Mouse (Mus musculus) lung, postnatal 0 days (tissue): ENCODE results near the gene Agbl1. TPM values are rescaled to one million over a fixed set of nuclear protein-coding genes. Genes with fewer than 3 reads are reported as not detected.

Experiments used
- ATAC-seq: fragments of 200-750 bp; cut with Nextera tagmentation; 2 replicates; pipeline ENCODE4 v1.8.0; 2017; ENCODE audit warnings: moderate library complexity
- DNase-seq: peaks from one replicate; pipeline ENCODE4 v3.0.0-alpha.2; 2016; ENCODE audit warnings: low spot score
- H3K27ac ChIP-seq: fragments of 300-500 bp; sonication (generic); 2 replicates; pipeline ENCODE4 v1.5.1; 2014; ENCODE audit warnings: antibody characterized with exemption, mild to moderate bottlenecking, low read length, mixed read lengths
- H3K27me3 ChIP-seq: fragments of 300-500 bp; sonication (generic); replicated peaks from 2 replicates; pipeline ENCODE4 v1.6.1; 2014; ENCODE audit warnings: low read length, mixed read lengths; ENCODE audit not compliant: insufficient read depth
- H3K36me3 ChIP-seq: fragments of 300-500 bp; sonication (generic); 2 replicates; pipeline ENCODE4 v1.6.1; 2014; ENCODE audit warnings: low read length, mixed read lengths; ENCODE audit not compliant: insufficient read depth
- H3K4me1 ChIP-seq: fragments of 300-500 bp; sonication (generic); 2 replicates; pipeline ENCODE4 v1.6.1; 2014; ENCODE audit warnings: antibody characterized with exemption, low read depth, low read length, mixed read lengths; ENCODE audit not compliant: insufficient read depth
- H3K4me2 ChIP-seq: fragments of 300-500 bp; sonication (generic); replicated peaks from 2 replicates; pipeline ENCODE4 v1.6.1; 2014; ENCODE audit warnings: low read depth, mild to moderate bottlenecking, low read length, moderate library complexity, mixed read lengths
- H3K4me3 ChIP-seq: fragments of 300-500 bp; sonication (generic); 2 replicates; pipeline ENCODE4 v1.5.1; 2014; ENCODE audit warnings: low read depth, low read length
- H3K9ac ChIP-seq: fragments of 300-500 bp; sonication (generic); replicated peaks from 2 replicates; pipeline ENCODE4 v1.6.1; 2014; ENCODE audit warnings: low read depth, mild to moderate bottlenecking
- H3K9me3 ChIP-seq: fragments of 300-500 bp; sonication (generic); 2 replicates; pipeline ENCODE4 v1.6.1; 2016; ENCODE audit warnings: low read length, mixed read lengths
- CTCF ChIP-seq: IDR thresholded peaks from 2 replicates; pipeline ENCODE4 v1.5.1; 2016; ENCODE audit warnings: antibody characterized with exemption, mild to moderate bottlenecking
- EP300 ChIP-seq: IDR thresholded peaks from 2 replicates; pipeline ENCODE4 v1.6.1; 2016; ENCODE audit warnings: antibody characterized with exemption, mild to moderate bottlenecking, control low read depth
- WGBS: fragments of 180-500 bp; shearing (Covaris S2); extraction: QIAGEN DNeasy Blood & Tissue Kit; methylation state at CpG from one replicate; pipeline ENCODE4 v1.1.7; 2014; 5-methylcytosine and 5-hydroxymethylcytosine counted together
- polyA plus RNA-seq: library from polyadenylated mRNA; unstranded; fragments of >200 nt; fragmentation: Nextera tagmentation; extraction: Ambion mirVana; gene quantifications from 2 replicates; pipeline ENCODE4 v1.2.1, GENCODE M21; 2015

Agbl1 gene
- polyA plus RNA-seq, 1 experiment from 2014 or later, result not detected

DNA sequence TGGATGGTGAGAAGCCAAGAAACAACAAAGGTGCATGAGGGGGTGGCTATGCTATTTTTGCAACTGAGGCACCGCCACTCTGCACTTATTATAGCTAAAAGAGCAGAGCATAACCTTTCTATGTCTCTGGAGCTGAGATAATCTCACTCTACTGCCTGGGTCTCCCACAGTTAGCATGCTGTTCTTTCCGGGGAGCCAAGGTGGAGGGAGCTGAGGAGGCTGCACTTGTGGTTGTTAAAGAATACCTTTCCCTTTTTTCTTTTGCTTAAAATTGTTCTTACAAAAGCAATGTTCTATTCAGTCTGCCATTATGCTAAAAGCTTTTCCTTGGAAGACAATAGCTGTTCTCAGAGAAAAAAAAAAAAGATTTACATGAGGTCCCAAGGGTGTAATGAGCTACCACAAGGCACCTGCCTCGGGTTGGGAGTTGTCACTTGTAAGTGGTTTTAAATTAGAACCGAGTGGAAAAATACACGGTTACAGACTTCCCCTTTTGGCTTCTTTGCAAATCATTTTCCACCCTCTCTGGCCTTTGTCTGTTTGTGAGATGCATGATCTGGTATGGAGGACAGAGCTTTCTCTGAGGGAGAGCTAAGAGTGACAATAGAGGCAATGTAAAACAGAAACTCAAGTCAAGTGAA is 232.8 kb downstream of the Agbl1 start:
- Histone ChIP-seq H3K4me3 (no peak overlapping the region), H3K4me1 (no peaks in the 10 kb centered on the region), H3K27me3 (no peaks in the 10 kb centered on the region), H3K9me3 (no peaks in the 10 kb centered on the region), H3K4me2 (no peak overlapping the region), H3K9ac (no peak overlapping the region), H3K36me3 (no peaks in the 10 kb centered on the region), H3K27ac (no peak overlapping the region)
- ATAC-seq (no peak), DNase-seq (no peak)
- 62% methylated on average over 5 of the region's 5 CpGs for WGBS
- TF ChIP-seq CTCF, result no peak

DNA sequence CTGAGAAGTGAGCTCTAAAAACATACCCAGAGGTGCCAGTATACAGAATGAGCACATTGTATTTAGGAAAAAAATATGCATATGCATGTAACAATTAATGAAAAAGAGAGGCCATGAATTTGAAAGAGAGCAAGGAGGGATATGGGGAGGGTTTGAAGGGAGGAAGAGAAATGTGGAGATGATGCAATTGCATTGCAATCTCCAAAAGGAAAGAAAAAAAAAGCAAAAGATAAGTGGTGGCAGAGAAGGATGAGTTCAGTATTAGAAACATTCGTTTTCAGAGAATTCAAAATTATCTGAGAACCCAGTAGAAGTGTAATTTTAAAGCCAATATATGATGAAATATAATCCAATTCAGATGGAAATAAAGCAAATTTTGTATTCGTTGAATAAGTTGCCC is 236.7 kb downstream of the Agbl1 start:
- H3K4me3 ChIP-seq, result no peak overlapping the region
- ATAC-seq (no peak), DNase-seq (no peak)
- no peak overlapping the region for H3K4me2 ChIP-seq
- H3K9me3 ChIP-seq, result no peaks in the 10 kb centered on the region
- no peaks in the 10 kb centered on the region for H3K36me3 ChIP-seq
- H3K27me3 ChIP-seq, result no peaks in the 10 kb centered on the region
- no peak overlapping the region for H3K27ac ChIP-seq
- H3K9ac ChIP-seq, result no peak overlapping the region
- TF ChIP-seq CTCF (no peak), EP300 (no peak)
- WGBS, result 48% methylated on average over 2 of the region's 2 CpGs
- H3K4me1 ChIP-seq, result no peaks in the 10 kb centered on the region

DNA sequence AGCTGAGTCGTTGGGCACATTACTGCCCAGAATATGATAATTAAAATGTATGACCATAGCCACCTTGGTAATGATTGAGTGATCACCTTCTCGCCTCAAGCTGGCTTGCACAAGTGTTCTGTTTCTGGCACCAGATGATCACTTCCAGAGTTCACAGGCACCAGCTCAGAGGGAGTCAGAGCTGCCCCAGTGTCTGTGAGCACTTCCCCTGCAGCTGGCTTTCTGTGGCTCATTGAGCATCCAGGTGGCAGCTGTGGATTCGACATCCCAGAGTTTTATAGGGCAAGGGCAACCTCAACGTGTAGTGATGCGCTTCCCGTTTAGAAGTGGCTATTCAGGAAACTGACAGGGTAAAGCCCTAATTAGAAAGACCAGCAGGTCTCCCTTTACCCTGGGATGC is 244.5 kb downstream of the Agbl1 start:
- H3K9me3 ChIP-seq, result no peaks in the 10 kb centered on the region
- no peak overlapping the region for H3K4me3 ChIP-seq
- H3K9ac ChIP-seq, result no peak overlapping the region
- no peak overlapping the region for H3K4me2 ChIP-seq
- TF ChIP-seq EP300, result no peak
- TF ChIP-seq CTCF, result no peak
- no peak for DNase-seq
- WGBS, result 53% methylated on average over 6 of the region's 6 CpGs
- no peak overlapping the region for H3K27ac ChIP-seq
- no peak for ATAC-seq
- H3K36me3 ChIP-seq, result no peaks in the 10 kb centered on the region
- no peaks in the 10 kb centered on the region for H3K4me1 ChIP-seq
- no peaks in the 10 kb centered on the region for H3K27me3 ChIP-seq

DNA sequence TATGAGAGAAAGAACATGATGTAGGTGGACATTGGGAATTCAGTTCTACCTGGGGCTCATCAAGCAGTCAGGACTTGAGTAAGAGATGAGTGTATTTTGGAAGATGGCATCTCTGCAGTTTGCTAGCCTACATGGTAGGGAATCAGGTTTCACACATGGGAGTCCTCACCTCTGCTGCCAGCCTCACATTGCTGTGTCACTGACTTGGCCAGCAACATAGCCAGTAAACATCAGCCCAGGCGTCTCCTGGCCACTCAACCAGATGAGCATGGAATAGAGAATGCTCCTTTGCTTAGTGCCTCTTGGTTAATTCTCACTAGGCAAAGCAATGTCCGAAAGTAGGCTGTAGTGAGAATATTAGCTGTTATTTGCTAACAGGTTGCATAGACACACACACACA is 255.9 kb downstream of the Agbl1 start:
- Histone ChIP-seq H3K4me3 (no peak overlapping the region), H3K9ac (no peak overlapping the region), H3K4me1 (no peaks in the 10 kb centered on the region), H3K36me3 (no peaks in the 10 kb centered on the region), H3K27ac (no peak overlapping the region), H3K9me3 (no peaks in the 10 kb centered on the region), H3K4me2 (no peak overlapping the region), H3K27me3 (no peaks in the 10 kb centered on the region)
- 77% methylated on average over 2 of the region's 2 CpGs for WGBS
- no peak for DNase-seq
- TF ChIP-seq EP300, result no peak
- no peak for ATAC-seq

DNA sequence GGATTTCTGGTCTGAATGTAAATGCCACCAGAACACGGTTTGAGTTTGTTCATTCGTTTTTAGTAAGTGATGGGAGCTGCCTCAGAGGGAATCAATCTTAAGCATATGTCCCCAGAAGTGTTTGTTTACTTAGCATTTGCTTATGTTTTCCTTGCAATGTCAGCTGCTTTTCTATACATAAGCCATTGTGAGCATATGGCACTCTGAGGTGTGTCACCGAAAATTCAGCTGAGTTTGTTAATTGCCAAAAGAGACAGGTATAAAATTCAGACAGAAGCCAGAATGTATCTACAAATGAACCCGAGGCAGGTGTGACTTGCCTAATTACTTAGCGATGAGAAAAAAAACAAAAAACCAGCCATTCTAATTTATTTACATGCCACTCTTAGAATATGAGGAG is 257.8 kb downstream of the Agbl1 start:
- TF ChIP-seq CTCF (no peak), EP300 (no peak)
- H3K27me3 ChIP-seq, result no peaks in the 10 kb centered on the region
- no peak overlapping the region for H3K27ac ChIP-seq
- H3K4me2 ChIP-seq, result no peak overlapping the region
- 61% methylated on average over 5 of the region's 5 CpGs for WGBS
- no peak overlapping the region for H3K4me3 ChIP-seq
- H3K4me1 ChIP-seq, result no peaks in the 10 kb centered on the region
- ATAC-seq, result no peak
- DNase-seq, result no peak
- H3K9me3 ChIP-seq, result no peaks in the 10 kb centered on the region
- H3K9ac ChIP-seq, result no peak overlapping the region
- H3K36me3 ChIP-seq, result no peaks in the 10 kb centered on the region

DNA sequence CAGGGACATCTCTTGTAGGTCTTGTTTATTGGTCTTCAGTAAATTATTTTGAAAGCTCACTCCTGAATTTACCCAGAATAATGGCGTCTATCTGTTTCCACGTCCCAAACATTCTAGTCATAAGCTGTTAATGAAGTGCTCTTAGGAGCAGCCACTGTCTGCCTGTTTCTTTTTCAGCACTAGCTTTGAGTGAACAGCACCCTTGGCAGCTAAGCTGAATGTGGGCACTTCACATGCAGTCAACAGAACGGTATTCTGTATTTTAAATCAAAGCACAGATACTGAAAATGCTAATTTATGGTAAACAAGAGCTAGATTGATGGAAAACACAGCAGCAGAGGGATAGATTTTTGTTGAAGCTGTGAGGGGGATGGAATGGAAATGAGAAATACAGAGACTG is 294.6 kb downstream of the Agbl1 start:
- TF ChIP-seq CTCF (no peak), EP300 (no peak)
- DNase-seq, result peak; percentile 18
- 25% methylated on average over 3 of the region's 3 CpGs for WGBS

DNA sequence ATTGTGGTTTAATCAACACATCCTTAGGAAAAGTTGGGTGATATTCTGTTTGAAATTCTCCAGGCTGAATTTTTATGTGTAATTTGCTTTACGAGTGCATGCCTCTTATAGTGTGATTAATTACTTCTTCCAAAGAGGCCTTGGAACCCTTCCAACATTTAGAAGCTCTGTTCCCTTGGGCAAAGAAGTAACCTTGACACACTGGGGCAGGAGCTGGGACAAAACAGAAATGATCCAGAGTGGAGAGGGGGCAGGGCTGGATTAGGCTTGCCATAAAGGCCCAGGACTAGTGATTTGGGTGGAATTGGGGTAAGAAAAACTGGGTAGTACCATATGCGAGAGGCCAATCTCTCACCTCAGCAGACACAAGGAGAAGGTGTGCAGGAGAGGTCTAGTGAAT is 316.8 kb downstream of the Agbl1 start:
- Histone ChIP-seq H3K9ac (no peak overlapping the region), H3K27me3 (no peaks in the 10 kb centered on the region), H3K4me3 (no peak overlapping the region), H3K4me2 (no peak overlapping the region), H3K9me3 (no peaks in the 10 kb centered on the region), H3K36me3 (no peaks in the 10 kb centered on the region), H3K4me1 (no peaks in the 10 kb centered on the region), H3K27ac (no peak overlapping the region)
- 56% methylated on average over 2 of the region's 2 CpGs for WGBS
- no peak for DNase-seq
- TF ChIP-seq EP300 (no peak), CTCF (no peak)
- no peak for ATAC-seq

More for the DNA sequence above, 294.6 kb downstream of the Agbl1 start:
- Histone ChIP-seq H3K9me3 (no peaks in the 10 kb centered on the region), H3K9ac (no peak overlapping the region), H3K27ac (no peak overlapping the region), H3K27me3 (no peaks in the 10 kb centered on the region), H3K36me3 (no peaks in the 10 kb centered on the region), H3K4me2 (no peak overlapping the region), H3K4me1 (no peaks in the 10 kb centered on the region), H3K4me3 (no peak overlapping the region)
- no peak for ATAC-seq
